Mouse (Mus musculus) spleen, adult 2 months (tissue): ENCODE measurements at regions not wholly inside any gene's neighbourhood (a gene's known extent, or its start where the extent isn't known, plus 50 kb on each side); places are given as distances from the start of the nearest gene placed in this dataset.
"Not testable (repeated sequence)": the region's sequence is repeated elsewhere in the genome, so short reads cannot be mapped to it uniquely, and the experiment has no call there.

Source experiments
- DNase-seq, 2 experiments: peaks; one replicate each; pipeline versions ENCODE4 v3.0.0 to v3.0.0-alpha.2; 2012 to 2021; ENCODE audit warnings: low spot score in 2 of 2, low read depth in 1 of 2
- H3K27ac ChIP-seq: fragments of 200-500 bp; 2 replicates; pipeline ENCODE4 v1.5.1; 2012; ENCODE audit warnings: low read length, inconsistent platforms; ENCODE audit not compliant: insufficient read depth
- H3K27me3 ChIP-seq: fragments of 200-500 bp; 2 replicates; pipeline ENCODE4 v1.6.1; 2012; ENCODE audit warnings: mild to moderate bottlenecking, moderate library complexity, low read length, inconsistent platforms; ENCODE audit not compliant: control insufficient read depth, insufficient read depth
- H3K36me3 ChIP-seq: fragments of 200-500 bp; 2 replicates; pipeline ENCODE4 v1.6.1; 2012; ENCODE audit warnings: mild to moderate bottlenecking, low read length, inconsistent platforms; ENCODE audit not compliant: control insufficient read depth, insufficient read depth
- H3K4me1 ChIP-seq: fragments of 200-500 bp; 2 replicates; pipeline ENCODE4 v1.6.1; 2011; ENCODE audit warnings: inconsistent platforms; ENCODE audit not compliant: control insufficient read depth, insufficient read depth, insufficient read length
- H3K4me3 ChIP-seq: fragments of 200-500 bp; 2 replicates; pipeline ENCODE4 v1.5.1; 2011; ENCODE audit warnings: mild to moderate bottlenecking, inconsistent platforms; ENCODE audit not compliant: insufficient read depth, insufficient read length; ENCODE audit errors: extremely low read depth
- CTCF ChIP-seq: fragments of 200-500 bp; IDR thresholded peaks from 2 replicates; pipeline ENCODE4 v1.5.1; 2011; ENCODE audit warnings: mild to moderate bottlenecking, inconsistent platforms; ENCODE audit not compliant: insufficient read depth, insufficient read length, insufficient replicate concordance; ENCODE audit errors: extremely low read depth
- POLR2A ChIP-seq: fragments of 200-500 bp; IDR thresholded peaks from 2 replicates; pipeline ENCODE4 v1.6.1; 2011; ENCODE audit warnings: low read depth, low read length, inconsistent platforms
- WGBS: fragments of 180-500 bp; shearing (Covaris S2); methylation state at CpG from one replicate; pipeline ENCODE4 v1.1.7; 2018; 5-methylcytosine and 5-hydroxymethylcytosine counted together

DNA sequence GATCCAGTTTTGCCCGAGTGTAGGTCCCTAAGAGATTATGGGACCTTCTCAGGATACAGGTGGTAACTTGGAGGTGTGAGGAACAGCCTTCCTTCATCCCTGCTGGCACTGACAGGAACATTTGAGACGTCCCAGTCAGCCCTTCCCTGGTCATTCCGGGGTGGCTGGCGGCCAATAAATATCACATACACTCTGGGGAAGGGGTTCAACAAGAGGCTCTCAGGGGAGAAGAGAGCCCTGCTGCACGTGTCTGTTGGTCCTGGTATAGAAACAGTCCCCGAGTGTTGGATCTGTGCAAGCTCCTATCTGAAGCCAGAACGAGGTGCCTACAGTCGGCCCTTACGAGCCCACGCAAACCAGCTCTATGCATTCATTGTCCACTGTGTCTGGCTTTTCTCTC lies 94.1 kb upstream of the Lemd2 start:
- 86% methylated on average over 10 of the region's 10 CpGs for WGBS
- TF ChIP-seq POLR2A, result no peak
- H3K4me1 ChIP-seq, result no peaks in the 10 kb centered on the region
- no peak overlapping the region for H3K4me3 ChIP-seq
- no peaks in the 10 kb centered on the region for H3K36me3 ChIP-seq
- no peak overlapping the region for H3K27ac ChIP-seq
- no peaks in the 10 kb centered on the region for H3K27me3 ChIP-seq
- DNase-seq, result no peak

DNA sequence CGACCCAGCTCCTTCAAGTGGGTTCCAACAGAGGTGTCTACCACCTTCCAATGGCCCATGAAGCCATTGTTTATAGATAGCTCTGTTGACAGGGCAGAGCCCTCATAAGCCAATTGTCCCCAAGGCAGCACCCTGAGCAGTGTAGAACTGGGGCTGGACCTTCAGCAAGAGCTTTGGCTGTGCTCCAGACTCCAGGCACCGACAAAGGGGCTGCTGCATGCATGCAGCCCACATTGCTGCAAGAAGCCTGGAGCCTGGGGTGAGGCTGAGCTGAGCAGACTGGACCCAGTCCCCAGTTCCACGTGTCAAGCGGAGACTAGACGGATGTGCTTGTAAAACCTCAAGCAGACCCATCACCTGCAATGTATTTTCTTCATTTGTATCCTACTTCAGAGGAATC lies 91.9 kb upstream of the Lemd2 start:
- DNase-seq, result no peak
- Histone ChIP-seq H3K36me3 (no peaks in the 10 kb centered on the region), H3K4me1 (no peaks in the 10 kb centered on the region), H3K4me3 (no peak overlapping the region), H3K27ac (no peak overlapping the region), H3K27me3 (no peaks in the 10 kb centered on the region)
- TF ChIP-seq CTCF, result no peak
- no peak for TF ChIP-seq POLR2A
- 84% methylated on average over 5 of the region's 5 CpGs for whole genome bisulfite sequencing

DNA sequence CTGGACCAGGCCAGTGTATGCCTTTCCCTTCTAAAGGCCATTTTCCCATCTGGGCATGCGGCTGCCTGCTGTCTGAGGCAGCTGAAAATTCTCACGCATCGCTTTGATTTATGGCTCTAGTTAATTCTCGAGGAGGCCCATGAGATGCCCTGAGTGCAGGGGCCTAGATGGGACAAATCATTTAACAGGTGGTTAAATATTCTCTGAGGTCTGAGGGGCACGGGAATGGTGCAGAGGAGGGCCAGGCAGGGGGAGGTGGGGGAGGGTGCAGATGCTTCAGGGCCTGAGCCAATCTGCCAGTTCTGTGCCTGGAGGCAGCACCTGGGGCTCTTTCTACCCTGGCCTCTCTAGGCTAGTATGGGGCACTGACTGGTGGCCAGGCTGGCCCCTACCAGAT lies 89.9 kb upstream of the Lemd2 start:
- TF ChIP-seq CTCF (no peak), POLR2A (no peak)

DNA sequence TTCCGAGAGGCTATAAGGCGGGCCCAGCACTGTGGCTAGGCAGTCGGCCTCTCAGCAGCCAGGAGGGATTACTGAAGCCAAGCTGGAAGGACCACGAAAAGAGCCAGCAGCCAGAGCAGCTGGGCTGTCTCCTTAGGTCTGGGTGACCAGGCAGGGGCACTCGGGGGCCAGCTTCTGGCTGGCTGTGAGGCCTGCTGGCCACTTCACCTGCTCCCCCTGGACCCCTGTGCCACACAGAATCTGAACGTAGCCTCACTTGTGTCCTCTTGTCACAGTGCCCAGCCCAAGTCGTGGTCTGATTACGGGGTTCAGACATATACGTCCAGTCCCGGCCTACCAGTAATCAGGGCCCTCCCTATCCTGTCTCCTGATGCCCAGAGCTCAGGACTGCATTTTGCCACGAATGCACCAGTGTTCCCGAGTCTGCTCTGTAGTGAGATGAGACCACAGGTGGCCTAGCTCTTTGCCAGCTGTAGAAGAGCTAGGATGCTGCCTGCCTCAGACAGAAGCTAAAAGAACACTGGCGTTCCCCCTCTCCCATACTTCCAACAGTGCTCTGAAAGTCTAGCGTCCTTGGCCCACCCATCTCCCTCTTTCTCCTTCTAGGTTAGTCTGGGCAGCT lies 89.4 kb upstream of the Lemd2 start:
- Histone ChIP-seq H3K4me1 (no peaks in the 10 kb centered on the region), H3K27ac (no peak overlapping the region), H3K36me3 (no peaks in the 10 kb centered on the region), H3K27me3 (no peaks in the 10 kb centered on the region), H3K4me3 (no peak overlapping the region)
- TF ChIP-seq CTCF (no peak), POLR2A (no peak)
- WGBS, result 86% methylated on average over 14 of the region's 14 CpGs
- DNase-seq, result no peak

More for the DNA sequence above, 89.9 kb upstream of the Lemd2 start:
- H3K36me3 ChIP-seq, result no peaks in the 10 kb centered on the region
- no peak overlapping the region for H3K4me3 ChIP-seq
- no peak overlapping the region for H3K27ac ChIP-seq
- H3K4me1 ChIP-seq, result no peaks in the 10 kb centered on the region
- WGBS, result 79% methylated on average over 5 of the region's 5 CpGs
- no peak for DNase-seq
- H3K27me3 ChIP-seq, result no peaks in the 10 kb centered on the region

DNA sequence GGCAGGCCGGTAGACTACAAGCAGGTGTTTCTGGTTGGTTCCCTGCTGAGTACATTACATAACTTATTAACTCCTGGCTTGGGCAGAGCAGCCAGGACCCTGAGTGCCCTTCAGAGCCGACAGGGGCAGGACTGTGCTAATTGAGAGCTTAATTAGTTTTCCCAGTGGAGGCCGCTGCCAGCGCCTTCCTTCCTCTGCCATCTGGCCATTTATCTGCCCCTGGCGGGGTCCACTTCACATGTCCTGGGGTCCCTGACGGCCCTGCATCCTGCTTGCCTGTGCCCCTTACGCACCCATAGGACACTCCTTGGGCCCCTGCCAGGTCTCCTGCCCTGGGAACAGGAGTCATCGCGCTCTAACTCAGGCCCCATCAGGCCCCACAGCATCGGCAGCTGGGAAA lies 87.4 kb upstream of the Lemd2 start:
- Histone ChIP-seq H3K27me3 (no peaks in the 10 kb centered on the region), H3K4me1 (no peaks in the 10 kb centered on the region), H3K36me3 (no peaks in the 10 kb centered on the region), H3K4me3 (no peak overlapping the region), H3K27ac (no peak overlapping the region)
- no peak for TF ChIP-seq CTCF
- TF ChIP-seq POLR2A, result no peak
- WGBS, result 93% methylated on average over 10 of the region's 10 CpGs
- DNase-seq, result no peak

DNA sequence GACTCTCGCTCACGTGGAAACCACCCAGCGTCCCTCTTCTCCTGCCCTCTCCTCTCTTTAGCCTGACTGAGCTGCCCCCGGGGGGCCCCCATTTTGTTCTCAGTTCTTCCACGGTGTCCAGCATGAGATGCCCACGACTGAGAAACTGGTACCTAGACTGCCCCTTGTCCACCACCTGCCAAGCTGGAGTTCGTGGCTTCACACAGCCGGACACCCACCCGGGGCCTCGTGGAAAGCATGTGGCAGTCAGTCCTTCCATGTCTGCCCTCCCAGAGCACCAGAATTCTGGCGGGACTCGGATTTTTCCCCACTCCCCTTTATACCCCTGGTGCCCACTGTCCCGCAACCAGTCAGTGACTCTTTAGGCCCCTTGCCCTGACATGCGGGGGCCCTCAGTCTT lies 86.9 kb upstream of the Lemd2 start:
- Histone ChIP-seq H3K27ac (no peak overlapping the region), H3K36me3 (no peaks in the 10 kb centered on the region), H3K4me3 (no peak overlapping the region), H3K4me1 (no peaks in the 10 kb centered on the region), H3K27me3 (no peaks in the 10 kb centered on the region)
- TF ChIP-seq POLR2A (no peak), CTCF (no peak)
- no peak for DNase-seq
- WGBS, result 91% methylated on average over 14 of the region's 14 CpGs

DNA sequence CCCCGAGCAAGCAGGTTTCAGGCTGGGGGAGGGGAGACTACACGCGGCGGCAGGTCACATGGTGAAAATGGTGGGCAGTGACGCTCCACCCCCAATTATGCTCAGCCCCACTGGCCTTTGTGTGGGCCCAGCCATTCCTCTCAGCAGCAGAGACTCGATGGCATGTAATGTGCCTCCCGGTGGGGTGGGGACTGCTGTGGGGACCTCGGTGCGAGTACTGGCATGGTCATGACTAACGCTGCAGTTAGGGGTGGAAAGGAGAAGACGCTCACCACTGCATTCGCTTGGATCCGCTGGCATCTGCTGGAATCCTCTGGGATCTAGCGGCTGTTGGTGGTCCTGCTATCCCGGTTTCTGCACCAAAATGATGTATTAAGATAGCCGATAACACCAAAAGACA lies 86.0 kb upstream of the Lemd2 start:
- WGBS, result 97% methylated on average over 16 of the region's 16 CpGs
- H3K36me3 ChIP-seq, result no peaks in the 10 kb centered on the region
- DNase-seq, result peak in 1 of 2 experiments; percentile 3
- no peak overlapping the region for H3K4me3 ChIP-seq
- no peaks in the 10 kb centered on the region for H3K27me3 ChIP-seq
- H3K27ac ChIP-seq, result no peak overlapping the region
- TF ChIP-seq CTCF, result no peak
- TF ChIP-seq POLR2A, result no peak
- no peaks in the 10 kb centered on the region for H3K4me1 ChIP-seq

DNA sequence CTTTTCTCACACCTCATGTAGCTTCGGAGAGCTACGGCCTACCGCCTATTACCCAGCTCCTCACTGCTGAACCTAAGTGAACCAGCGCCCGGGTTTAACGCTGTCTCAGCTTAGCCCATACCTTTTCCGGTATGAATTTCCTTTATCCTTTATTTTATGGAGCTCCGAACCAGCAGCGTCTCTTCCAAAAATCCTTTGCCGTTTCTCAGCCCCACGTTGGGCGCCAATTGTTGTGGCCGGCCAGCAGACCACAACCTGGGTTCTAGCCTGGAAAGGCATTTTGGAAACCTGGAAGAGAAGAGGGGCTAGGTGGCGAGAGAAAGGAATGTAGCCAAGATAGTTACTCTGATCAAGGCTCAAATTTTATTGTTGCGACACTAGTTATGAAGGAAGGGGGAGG lies 85.5 kb upstream of the Lemd2 start:
- H3K4me1 ChIP-seq, DNase-seq, H3K36me3 ChIP-seq, H3K4me3 ChIP-seq, H3K27ac ChIP-seq, H3K27me3 ChIP-seq: not testable (repeated sequence)
- WGBS, result 92% methylated on average over 14 of the region's 15 CpGs

DNA sequence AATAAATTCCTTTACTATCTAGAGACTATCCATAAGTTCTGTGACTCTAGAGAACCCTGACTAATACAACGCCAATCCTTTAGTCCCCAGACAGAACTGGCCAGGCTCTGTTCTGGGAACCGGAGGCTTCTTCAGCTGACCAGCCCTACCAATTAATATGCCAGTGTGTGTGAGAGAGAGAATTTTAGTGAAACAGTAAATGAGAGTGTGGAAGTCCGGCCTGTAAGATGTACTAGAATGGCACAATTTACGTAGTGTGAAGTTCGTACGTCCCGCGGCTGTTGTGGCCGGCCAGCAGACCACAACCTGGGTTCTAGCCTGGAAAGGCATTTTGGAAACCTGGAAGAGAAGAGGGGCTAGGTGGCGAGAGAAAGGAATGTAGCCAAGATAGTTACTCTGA lies 83.7 kb upstream of the Lemd2 start:
- DNase-seq, H3K36me3 ChIP-seq, H3K27ac ChIP-seq, H3K4me3 ChIP-seq, H3K27me3 ChIP-seq, H3K4me1 ChIP-seq: not testable (repeated sequence)
- WGBS, result 96% methylated on average over 10 of the region's 10 CpGs
